Mouse (Mus musculus): ENCODE data around the gene Hexim2. TPM values are rescaled to one million over a fixed set of nuclear protein-coding genes. Genes with fewer than 3 reads are reported as not detected.

Gene Hexim2
- polyA plus RNA-seq, 1 experiment from 2014 or later, result 3.4 TPM

DNA sequence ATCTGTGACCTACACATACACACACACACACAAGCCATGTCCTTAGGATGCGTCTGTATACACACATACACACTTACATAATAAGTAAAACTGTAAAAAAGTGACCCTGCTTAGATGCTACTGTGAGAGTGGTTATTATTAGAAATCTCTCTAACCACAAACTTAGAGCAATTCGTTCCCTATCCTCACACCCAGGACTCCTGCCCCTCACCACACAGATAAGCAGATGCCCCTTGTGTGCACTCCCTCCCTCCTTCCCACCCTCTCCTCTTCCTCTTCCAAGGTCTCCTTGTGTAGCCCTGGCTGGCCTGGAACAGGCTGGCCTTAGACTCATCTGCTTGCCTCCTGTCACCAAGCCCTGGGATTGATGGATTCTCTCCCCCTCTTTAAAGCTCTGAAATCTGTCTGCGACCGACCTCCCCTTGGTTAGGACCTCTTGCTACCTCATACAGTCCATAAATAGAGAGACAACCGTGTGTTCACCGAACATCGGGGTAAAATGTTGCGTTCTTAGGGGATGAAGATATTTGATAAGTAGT, 3.9 kb downstream of the Hexim2 start:
- Histone ChIP-seq H3K9me3 (ENCODE audit: low read length) (no peaks in the 10 kb centered on the region), H3K36me3 (replicated peaks; ENCODE audit: insufficient read depth, low read length) (no peaks in the 10 kb centered on the region), H3K27me3 (ENCODE audit: insufficient read depth, low read length) (no peaks in the 10 kb centered on the region), H3K27ac (ENCODE audit: low read depth) (no peak overlapping the region), H3K4me1 (ENCODE audit: insufficient read depth) (peaks cover 25% of the 10 kb centered on the region), H3K9ac (replicated peaks) (0 out of 2 replicates have a peak overlapping the region, but pooled peaks have one; percentile 30), H3K4me3 (ENCODE audit: low read depth, low read length) (no peak overlapping the region), H3K4me2 (ENCODE audit: low read depth, low read length) (no peak overlapping the region)
- TF ChIP-seq EP300 (IDR thresholded peaks at IDR 0.05; ENCODE audit: low read depth), result peak; percentile 43
- no peak for TF ChIP-seq CTCF (IDR thresholded peaks at IDR 0.05; ENCODE audit: low read depth)
- no peak for DNase-seq
- WGBS (ENCODE audit: insufficient replicate concordance), result 37% methylated on average over 8 of the region's 8 CpGs
- no peak for ATAC-seq

DNA sequence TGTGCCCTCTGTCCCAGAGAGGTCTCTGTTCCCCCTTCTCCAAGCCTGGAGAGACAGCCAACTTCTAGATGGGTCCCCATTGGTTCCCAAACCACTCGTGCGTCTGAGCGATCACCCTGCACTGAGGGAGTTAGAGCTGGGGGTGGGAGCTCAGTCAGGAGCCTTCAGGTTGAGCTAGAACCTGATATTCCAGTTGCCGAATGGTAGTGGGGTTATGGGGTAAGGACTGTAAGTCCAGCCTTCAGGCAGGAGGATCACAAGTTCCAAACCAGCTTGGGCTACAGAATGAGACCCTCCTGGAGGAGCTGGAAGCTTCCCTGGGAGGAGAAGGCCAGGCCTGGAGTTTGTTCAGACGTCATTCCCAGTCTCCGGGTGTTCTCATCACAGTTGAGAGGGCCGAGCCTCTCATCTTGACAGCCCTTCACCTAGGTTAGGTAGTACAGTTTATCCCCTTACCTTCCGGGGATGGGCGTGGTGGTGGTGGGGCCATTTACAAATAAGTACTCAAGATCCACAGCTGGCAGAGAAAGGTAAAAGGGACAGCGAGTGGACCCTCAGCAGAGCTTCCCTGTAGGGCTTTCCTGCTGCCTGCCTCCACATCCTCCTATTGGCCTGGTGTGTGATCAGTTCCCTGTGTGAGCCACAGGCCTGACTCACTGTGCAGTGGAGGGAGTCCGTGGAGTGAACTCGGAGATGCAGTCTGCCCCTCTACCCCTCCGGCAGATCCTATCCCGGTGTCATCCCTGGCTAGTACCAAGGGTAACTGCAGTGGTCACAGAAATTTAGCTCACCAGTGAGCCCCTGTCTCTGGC, 7.9 kb downstream of the Hexim2 start:
- TF ChIP-seq CTCF (IDR thresholded peaks at IDR 0.05; ENCODE audit: low read depth) (no peak), EP300 (IDR thresholded peaks at IDR 0.05; ENCODE audit: low read depth) (no peak)
- H3K4me1 ChIP-seq (ENCODE audit: insufficient read depth), result peaks cover 22% of the 10 kb centered on the region
- no peak overlapping the region for H3K4me3 ChIP-seq (ENCODE audit: low read depth, low read length)
- H3K9ac ChIP-seq (replicated peaks), result no peak overlapping the region
- DNase-seq (no peak), ATAC-seq (no peak)
- peak overlapping the region; percentile 64 for H3K27ac ChIP-seq (ENCODE audit: low read depth)
- H3K9me3 ChIP-seq (ENCODE audit: low read length), result no peaks in the 10 kb centered on the region
- no peak overlapping the region for H3K4me2 ChIP-seq (ENCODE audit: low read depth, low read length)
- H3K36me3 ChIP-seq (replicated peaks; ENCODE audit: insufficient read depth, low read length), result no peaks in the 10 kb centered on the region
- H3K27me3 ChIP-seq (ENCODE audit: insufficient read depth, low read length), result no peaks in the 10 kb centered on the region
- 86% methylated on average over 14 of the region's 14 CpGs for WGBS (ENCODE audit: insufficient replicate concordance)

DNA sequence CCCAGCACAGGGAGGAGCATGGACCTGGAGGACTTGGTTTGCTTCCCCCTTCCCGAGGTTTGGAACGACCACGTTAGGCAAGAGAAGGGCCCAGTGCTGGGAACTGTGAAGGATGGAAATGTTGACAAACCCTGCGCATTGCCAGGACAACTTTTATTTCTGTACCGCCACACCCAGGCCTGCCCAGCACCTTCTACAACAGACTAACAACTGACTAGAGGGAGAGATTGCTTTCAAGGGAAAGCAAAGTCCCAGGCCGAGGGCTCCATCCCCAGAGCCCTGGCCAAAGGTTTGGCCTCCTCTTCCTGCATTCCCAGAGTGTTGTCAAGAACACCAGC, 8.5 kb downstream of the Hexim2 start:
- peak overlapping the region; percentile 64 for H3K27ac ChIP-seq (ENCODE audit: low read depth)
- H3K9ac ChIP-seq (replicated peaks), result no peak overlapping the region
- no peak for DNase-seq
- no peak for ATAC-seq
- peaks cover 20% of the 10 kb centered on the region for H3K4me1 ChIP-seq (ENCODE audit: insufficient read depth)
- 64% methylated on average over 6 of the region's 6 CpGs for WGBS (ENCODE audit: insufficient replicate concordance)
- no peak overlapping the region for H3K4me2 ChIP-seq (ENCODE audit: low read depth, low read length)
- H3K36me3 ChIP-seq (replicated peaks; ENCODE audit: insufficient read depth, low read length), result no peaks in the 10 kb centered on the region
- TF ChIP-seq CTCF (IDR thresholded peaks at IDR 0.05; ENCODE audit: low read depth) (no peak), EP300 (IDR thresholded peaks at IDR 0.05; ENCODE audit: low read depth) (no peak)
- H3K9me3 ChIP-seq (ENCODE audit: low read length), result no peaks in the 10 kb centered on the region
- H3K4me3 ChIP-seq (ENCODE audit: low read depth, low read length), result no peak overlapping the region
- no peaks in the 10 kb centered on the region for H3K27me3 ChIP-seq (ENCODE audit: insufficient read depth, low read length)

DNA sequence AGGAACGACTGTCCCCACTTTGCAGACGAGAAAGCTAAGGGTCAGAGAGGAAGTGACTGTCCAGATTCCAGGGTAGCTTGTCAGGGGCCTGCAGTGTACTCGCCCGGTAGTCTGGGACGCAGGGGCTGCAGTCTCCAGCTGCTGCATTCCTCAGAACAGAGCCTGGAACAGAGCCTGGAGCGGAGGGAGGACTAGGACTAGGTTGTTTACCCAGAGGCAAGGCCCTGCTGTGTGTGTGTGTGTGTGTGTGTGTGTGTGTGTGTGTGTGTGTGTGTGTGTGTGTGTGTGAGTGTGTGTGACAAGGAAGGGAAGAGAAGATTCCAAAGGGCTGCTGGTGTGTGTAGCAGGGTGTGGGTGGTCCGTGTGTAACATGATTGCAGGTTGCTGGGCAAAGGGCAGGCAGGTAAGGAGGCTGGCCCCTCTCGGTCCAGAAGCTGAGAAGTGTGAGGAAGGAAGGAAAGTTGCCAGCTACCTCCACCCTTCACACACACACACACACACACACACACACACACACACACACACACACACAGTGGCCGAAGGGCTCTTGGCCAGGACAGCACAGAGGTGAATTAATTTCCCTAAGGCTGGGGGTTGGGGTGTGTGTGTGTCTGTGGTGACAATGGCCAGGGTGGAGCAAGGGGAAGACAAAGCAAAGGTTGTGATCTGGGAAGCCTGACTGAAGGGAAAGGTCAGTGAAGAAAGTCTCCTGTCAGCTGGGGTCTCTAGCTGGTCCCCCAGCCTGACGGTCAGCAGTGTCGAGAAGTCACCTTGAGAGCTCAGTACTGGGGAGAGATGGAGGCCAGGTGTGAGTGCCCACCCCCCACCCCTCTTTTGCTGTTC, 9.1 kb downstream of the Hexim2 start:
- TF ChIP-seq EP300 (IDR thresholded peaks at IDR 0.05; ENCODE audit: low read depth) (no peak), CTCF (IDR thresholded peaks at IDR 0.05; ENCODE audit: low read depth) (no peak)
- 38% methylated on average over 11 of the region's 11 CpGs for WGBS (ENCODE audit: insufficient replicate concordance)
- ATAC-seq, result peak; percentile 34
- no peaks in the 10 kb centered on the region for H3K9me3 ChIP-seq (ENCODE audit: low read length)
- H3K36me3 ChIP-seq (replicated peaks; ENCODE audit: insufficient read depth, low read length), result no peaks in the 10 kb centered on the region
- no peak for DNase-seq
- no peak overlapping the region for H3K9ac ChIP-seq (replicated peaks)
- H3K4me2 ChIP-seq (ENCODE audit: low read depth, low read length), result no peak overlapping the region
- H3K4me3 ChIP-seq (ENCODE audit: low read depth, low read length), result no peak overlapping the region
- no peaks in the 10 kb centered on the region for H3K27me3 ChIP-seq (ENCODE audit: insufficient read depth, low read length)
- H3K27ac ChIP-seq (ENCODE audit: low read depth), result peak overlapping the region; percentile 64
- peaks cover 20% of the 10 kb centered on the region for H3K4me1 ChIP-seq (ENCODE audit: insufficient read depth)

DNA sequence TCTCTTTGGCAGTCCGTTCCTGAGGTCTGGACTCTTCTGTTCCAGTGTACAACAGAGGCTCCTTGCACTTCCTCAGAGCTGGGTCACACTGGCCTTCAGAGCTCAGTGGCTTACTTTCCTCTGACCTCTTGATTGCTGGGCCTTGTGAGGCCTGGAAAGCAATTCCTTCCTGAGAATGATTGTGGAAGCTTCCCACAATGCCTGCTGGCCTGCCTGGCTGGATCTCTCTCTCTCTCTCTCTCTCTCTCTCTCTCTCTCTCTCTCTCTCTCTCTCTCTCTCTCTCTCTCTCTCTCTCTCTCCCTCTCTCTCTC, 9.7 kb downstream of the Hexim2 start:
- ATAC-seq, result peak; percentile 25; the same call in 1 of the 2 replicates
- 50% methylated on average over 1 of the region's 1 CpGs for WGBS (ENCODE audit: insufficient replicate concordance)

More for the DNA sequence above, 9.7 kb downstream of the Hexim2 start:
- Histone ChIP-seq H3K27ac (ENCODE audit: low read depth) (peak overlapping the region; percentile 64), H3K9ac (replicated peaks) (no peak overlapping the region), H3K27me3 (ENCODE audit: insufficient read depth, low read length) (no peaks in the 10 kb centered on the region), H3K36me3 (replicated peaks; ENCODE audit: insufficient read depth, low read length) (no peaks in the 10 kb centered on the region), H3K4me1 (ENCODE audit: insufficient read depth) (peaks cover 24% of the 10 kb centered on the region), H3K4me3 (ENCODE audit: low read depth, low read length) (no peak overlapping the region), H3K9me3 (ENCODE audit: low read length) (no peaks in the 10 kb centered on the region), H3K4me2 (ENCODE audit: low read depth, low read length) (no peak overlapping the region)
- no peak for DNase-seq
- TF ChIP-seq EP300 (IDR thresholded peaks at IDR 0.05; ENCODE audit: low read depth), result no peak
- no peak for TF ChIP-seq CTCF (IDR thresholded peaks at IDR 0.05; ENCODE audit: low read depth)

All from liver, postnatal 0 days (tissue).